Mouse (Mus musculus): ENCODE measurements at regions not wholly inside any gene's neighbourhood (a gene's known extent, or its start where the extent isn't known, plus 50 kb on each side); places are given as distances from the start of the nearest gene placed in this dataset.

GRCm38 (mm10) chr3:19368998-19369397 is 259.5 kb downstream of the 1700064H15Rik start:
- no peak for DNase-seq

- no peak for DNase-seq
Observed at GRCm38 (mm10) chr3:19367761-19368160, 260.7 kb downstream of the 1700064H15Rik start.

Measured in gastrocnemius, postnatal 25 days (tissue).